Mouse (Mus musculus) heart, adult 8-10 months (tissue): ENCODE measurements around the gene Calm4. TPM values are rescaled to one million over a fixed set of nuclear protein-coding genes. Genes with fewer than 3 reads are reported as not detected.
"Not testable (repeated sequence)": the region's sequence is repeated elsewhere in the genome, so short reads cannot be mapped to it uniquely, and the experiment has no call there.

Source experiments
- DNase-seq: peaks from one replicate; pipeline ENCODE4 v3.0.0; 2022; ENCODE audit warnings: low spot score
- total RNA-seq, 4 experiments: library from RNA; stranded (reverse); gene quantifications; 2 replicates each; pipeline ENCODE4 v1.2.4; 2022

Calm4 gene
- total RNA-seq: not detected

DNA sequence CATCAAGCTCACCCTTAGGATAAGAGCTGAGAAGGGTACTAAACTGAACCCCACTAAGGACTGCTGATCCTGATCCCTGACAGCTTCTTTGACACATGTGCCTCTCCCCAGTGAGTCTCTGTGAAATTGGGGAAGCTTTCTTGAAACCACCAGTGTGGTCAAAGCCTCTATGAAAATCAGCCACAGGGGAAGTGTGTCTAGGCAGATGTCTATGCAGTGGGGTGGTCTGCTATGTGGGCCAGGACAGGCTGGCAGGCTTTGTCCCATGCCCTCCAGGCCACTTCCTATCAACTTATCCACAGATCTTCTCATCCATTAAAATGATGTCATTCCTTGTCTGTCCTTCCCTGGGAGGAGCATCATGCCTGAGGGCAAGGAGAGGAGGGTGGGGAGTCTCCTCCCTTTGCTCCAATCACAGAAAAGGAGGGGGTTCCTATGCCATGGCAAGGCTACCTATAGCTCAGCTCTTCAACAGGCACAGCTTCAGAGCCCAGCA lies at the start of gene Calm4:
Calm4 (plus strand) TSS at position 446 of the 496 bp plus-strand sequence.
- DNase-seq: not testable (repeated sequence)

GRCm38 (mm10) chr13:3788588-3788987 lies 49.0 kb upstream of the Calm4 start:
- no peak for DNase-seq

DNA sequence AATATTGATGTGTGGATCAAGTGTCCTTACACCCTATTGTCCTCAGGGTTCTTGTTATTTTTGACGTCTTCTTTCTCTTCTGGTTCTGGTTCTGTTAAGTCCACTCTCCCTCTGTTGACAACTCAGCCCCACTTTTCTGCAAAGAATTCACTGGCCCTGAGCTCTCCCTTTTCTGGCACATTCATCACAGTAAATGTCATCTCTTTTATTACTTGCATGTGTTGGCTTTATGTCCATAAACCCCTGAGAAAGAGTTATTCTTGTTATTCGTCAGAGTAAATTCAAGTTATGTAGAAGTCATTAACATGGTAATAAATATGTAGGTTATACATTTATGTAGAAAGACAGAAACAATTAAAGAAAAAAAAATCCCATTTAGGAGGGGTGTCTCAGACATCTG lies 48.0 kb upstream of the Calm4 start:
- no peak for DNase-seq

GRCm38 (mm10) chr13:3796649-3797048 lies 40.9 kb upstream of the Calm4 start:
- no peak for DNase-seq

DNA sequence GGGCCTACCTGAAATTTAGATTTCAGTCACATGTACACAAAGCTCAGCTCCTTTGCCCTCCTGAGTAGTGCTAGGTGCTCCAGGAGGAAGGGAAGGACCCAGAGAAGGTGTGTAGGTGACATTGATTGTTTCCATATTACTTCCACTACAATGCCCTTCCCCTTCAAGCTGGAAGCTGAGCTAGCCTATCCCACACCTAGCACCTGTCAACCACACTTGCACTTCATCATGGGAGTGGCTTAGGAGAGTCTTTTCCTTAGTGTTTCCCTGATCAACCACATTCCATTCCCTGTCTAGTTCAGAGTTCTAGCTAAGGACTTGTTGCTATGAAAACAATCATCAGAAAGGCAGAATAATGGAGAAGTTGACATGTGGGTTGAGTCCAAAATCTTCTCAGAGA lies 38.8 kb upstream of the Calm4 start:
- DNase-seq: no peak

DNA sequence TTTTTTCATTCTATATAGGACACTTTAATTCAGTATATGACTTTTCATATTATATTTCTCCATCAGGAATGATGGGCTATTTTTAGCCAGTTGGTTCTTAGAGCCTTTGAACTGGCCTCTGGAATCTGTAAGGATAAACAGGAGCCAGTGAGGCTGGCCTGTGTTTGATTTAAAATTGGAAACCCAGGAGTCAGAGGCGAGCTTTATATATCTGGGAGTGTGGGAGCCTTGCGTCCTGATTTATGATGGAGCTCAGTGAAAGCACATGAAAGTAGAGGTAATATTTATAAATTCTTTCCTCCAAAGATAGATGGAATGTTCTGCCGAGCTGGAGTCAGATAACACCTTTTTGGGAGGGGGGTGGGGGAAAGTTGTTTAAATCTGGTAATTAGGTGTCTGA lies 38.2 kb upstream of the Calm4 start:
- DNase-seq: no peak

- DNase-seq: no peak
Measured at GRCm38 (mm10) chr13:3804186-3804585, 33.4 kb upstream of the Calm4 start, which contains the start of gene Calml3. Gene Calml3, minus strand, starts transcription at chr13:3804316.

DNA sequence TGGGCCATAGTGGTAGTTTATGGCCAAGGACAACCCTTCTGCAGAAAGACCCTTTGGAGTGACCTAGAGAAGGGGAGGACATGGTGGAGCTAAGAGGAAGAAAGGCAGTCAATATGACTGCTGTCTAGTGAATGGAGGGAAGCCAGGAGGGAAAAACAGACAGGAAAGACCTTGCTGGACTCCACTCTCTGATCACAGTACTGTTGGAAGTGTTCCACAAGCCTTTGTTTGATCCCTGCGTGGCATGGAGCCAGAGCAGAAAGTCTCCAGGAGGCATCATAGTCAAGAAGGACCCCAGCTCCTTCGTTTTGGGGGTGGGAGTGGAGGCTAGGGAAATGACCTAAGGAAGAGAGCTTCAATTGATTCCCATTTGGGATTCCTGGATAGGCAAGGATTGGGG lies 32.4 kb upstream of the Calm4 start:
- no peak for DNase-seq

DNA sequence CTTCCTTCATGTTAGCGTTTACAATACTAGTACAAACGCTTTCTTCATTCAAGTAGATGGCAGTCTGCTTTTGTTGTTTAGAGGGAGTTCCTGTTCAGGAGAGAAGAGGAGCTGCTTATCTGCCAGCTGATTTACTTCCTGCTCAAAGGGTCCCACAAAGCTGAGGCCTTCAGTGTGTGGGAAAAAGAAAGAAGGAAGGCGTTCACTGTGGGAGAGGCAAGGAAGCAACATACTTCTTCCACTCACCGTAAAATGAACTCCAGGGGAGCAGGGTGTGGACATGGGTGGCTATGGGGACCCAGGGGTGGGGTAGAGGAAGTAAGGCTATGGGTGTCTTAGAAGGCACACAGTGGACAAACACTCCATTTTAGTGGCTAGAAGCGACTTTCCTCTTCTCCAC lies 31.9 kb upstream of the Calm4 start:
- no peak for DNase-seq

GRCm38 (mm10) chr13:3807131-3807827 lies 30.3 kb upstream of the Calm4 start:
- DNase-seq: no peak

DNA sequence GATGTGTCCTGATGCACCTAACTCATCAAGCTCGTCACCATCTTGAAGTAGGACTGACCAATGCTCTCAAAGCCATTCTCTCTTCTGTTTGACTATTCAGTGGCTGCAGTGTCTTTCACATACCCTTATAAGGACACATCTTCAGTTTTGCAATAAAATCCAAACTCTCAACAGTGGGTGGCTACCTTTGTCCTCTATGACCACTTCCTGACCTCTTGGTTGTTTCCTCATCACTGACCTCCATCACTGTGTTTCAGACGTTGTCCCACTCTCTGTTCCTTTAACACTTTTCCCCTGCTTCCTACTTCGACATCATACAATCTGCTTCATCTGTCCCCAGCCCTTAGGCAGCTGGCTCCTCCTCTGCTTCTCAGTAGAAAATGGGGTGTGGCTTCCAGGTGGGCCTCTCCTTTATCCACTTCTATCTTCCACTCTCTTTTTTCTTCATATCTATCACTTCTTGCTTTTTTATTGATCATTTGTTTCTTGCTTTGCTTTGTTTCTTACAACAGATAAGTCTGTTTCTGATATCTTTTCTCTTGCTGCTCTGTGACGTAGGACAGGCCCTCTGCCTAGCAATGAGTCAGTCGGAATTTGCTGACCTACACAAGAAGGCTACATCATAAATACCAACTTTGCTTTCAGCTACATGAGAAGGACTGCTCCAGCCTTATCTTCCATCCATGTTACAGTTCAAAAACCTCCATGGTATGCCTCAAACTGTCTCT lies 19.4 kb upstream of the Calm4 start:
- DNase-seq: no peak

- DNase-seq: no peak
Measured at GRCm38 (mm10) chr13:3818740-3819076, 18.8 kb upstream of the Calm4 start.

- no peak for DNase-seq
Measured at GRCm38 (mm10) chr13:3822105-3822504, 15.5 kb upstream of the Calm4 start.

- no peak for DNase-seq
Measured at GRCm38 (mm10) chr13:3825726-3826125, 11.8 kb upstream of the Calm4 start.

DNA sequence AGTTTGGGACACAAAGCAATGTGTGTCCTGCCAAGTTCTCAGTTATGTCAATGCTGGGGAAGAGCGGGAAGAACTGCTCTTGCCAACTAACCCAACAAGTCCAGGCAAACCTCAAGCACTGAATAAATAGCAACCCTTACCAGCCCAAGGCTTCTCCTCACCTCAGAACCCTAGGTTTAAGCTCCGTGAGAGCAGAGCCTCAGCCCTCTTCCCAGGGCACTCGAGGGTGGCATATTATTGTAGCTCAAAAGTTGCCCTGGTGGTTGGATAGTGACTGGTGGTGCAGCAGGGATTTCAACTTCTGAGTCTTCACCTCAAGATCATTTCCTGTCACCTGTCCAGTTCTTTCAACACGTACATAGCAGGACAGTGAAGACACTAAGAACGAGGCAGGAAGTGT lies 6.0 kb upstream of the Calm4 start:
- DNase-seq: no peak

DNA sequence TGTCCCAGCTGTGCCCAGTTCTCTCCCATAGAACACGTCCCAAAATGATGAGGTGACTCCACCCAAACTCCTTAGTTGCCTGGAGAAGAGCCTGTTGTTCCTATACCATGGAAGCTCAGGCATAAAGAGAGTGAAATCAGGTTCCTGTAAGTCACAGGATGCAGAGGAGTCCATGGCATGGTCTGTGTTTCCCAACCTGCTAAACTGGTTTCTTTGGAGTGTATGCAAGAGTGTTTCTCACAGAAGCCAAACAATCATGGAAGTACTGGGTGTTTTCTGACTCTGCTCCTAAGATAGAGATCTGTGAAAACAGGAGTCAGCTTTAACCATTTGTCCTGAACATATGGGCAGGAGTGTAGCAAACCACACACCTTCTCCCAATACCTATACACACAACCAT lies 5.6 kb upstream of the Calm4 start:
- DNase-seq: no peak

GRCm38 (mm10) chr13:3832450-3832849 lies 5.1 kb upstream of the Calm4 start:
- DNase-seq: no peak

DNA sequence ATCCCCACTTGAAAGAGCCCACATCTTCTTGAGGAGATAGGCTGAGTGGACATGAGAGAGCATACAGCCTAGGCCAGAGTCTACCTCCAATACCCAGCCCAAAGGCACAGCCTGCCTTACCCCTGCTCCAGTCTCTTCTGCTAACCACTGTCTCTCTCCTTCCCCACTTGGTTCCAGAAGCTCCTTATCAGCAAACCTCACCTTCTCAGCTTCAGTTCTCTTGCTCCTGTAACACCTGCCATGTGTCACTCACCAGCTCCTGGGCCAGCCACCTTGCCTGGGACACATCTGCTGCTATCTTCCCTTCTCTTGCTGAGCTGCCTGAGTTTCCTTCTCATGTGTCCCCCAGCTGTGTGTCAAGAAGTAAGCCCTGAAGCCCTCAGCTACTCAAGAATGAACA lies 3.9 kb upstream of the Calm4 start:
- not testable (repeated sequence) for DNase-seq

GRCm38 (mm10) chr13:3840662-3841061 lies 3.1 kb downstream of the Calm4 start:
- not testable (repeated sequence) for DNase-seq

DNA sequence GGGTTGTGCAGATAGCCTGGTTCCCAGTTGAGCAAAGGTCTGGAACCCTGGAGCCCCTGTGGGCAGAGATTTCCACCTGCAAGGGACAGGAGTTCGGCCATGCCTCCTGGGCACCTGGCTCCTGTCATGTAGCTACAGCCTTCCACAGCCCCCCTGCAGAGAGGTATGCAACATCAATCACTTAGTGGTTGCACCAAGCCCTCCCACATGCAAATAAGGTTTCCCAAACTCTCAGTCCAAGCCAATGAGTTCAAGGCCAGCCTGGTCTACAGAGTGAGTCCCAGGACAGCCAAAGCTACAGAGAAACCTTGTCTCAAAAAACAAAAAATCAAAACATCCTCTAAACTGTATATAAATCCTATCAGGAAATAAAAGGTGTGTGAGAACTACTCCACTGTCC lies 12.8 kb downstream of the Calm4 start:
- no peak for DNase-seq

DNA sequence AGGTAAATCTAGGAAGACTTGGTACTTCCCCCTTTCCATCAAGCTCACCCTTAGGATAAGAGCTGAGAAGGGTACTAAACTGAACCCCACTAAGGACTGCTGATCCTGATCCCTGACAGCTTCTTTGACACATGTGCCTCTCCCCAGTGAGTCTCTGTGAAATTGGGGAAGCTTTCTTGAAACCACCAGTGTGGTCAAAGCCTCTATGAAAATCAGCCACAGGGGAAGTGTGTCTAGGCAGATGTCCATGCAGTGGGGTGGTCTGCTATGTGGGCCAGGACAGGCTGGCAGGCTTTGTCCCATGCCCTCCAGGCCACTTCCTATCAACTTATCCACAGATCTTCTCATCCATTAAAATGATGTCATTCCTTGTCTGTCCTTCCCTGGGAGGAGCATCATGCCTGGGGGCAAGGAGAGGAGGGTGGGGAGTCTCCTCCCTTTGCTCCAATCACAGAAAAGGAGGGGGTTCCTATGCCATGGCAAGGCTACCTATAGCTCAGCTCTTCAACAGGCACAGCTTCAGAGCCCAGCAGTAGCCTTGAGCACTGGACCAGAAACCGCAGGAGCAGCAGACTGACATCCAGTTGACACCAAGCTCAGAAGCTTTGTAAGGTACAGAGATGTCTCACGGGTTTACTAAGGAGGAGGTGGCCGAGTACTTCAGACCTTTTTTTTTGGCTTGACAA lies 16.2 kb downstream of the Calm4 start, which contains the start of gene Calm5:
Calm5 (plus strand) TSS at position 526 of the 686 bp plus-strand sequence.
- DNase-seq: not testable (repeated sequence)

DNA sequence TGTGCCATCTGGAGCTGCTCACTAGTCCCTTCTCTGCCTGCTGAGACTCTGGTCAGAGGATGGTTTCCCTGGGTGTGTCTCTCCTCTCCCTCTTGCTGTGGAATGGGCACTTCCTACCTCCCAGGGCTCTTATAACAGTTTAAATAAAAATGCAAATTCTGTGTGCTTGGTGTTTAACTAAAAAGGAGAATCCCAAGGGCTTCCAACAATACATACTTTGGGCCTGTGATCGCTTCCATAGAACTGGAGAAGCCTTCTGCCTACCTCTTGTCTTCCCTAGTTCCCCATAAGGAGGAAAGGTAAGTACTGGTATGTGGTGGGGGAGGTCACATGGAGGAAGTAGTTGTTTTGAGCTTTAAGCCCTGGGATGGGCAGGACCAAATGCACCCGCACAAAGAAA lies 17.3 kb downstream of the Calm4 start:
- no peak for DNase-seq

GRCm38 (mm10) chr13:3856252-3856651 lies 18.7 kb downstream of the Calm4 start:
- DNase-seq: no peak
